Mouse (Mus musculus) MEL (cell line): Measurements from ENCODE around the gene Inpp4a. TPM values are rescaled to one million over a fixed set of nuclear protein-coding genes. Genes with fewer than 3 reads are reported as not detected.

Experiments used
- DNase-seq: peaks from one replicate; pipeline ENCODE4 v3.0.0; 2011; ENCODE audit warnings: low read depth, low spot score
- H3K27ac ChIP-seq: 2 replicates; pipeline ENCODE4 v1.5.1; 2012; ENCODE audit warnings: low read depth, mild to moderate bottlenecking, control low read depth, low read length, moderate library complexity; ENCODE audit not compliant: control insufficient read depth
- H3K27me3 ChIP-seq, 2 experiments: fragments of 150-350 bp in 1 of 2; sonication (generic) in 1 of 2; 2 replicates each; pipeline ENCODE4 v1.6.1; 2012; ENCODE audit warnings: low read length in 2 of 2, mild to moderate bottlenecking in 2 of 2, improper control_type of control experiment in 1 of 2, moderate library complexity in 1 of 2; ENCODE audit not compliant: insufficient read depth in 2 of 2, control insufficient read depth in 1 of 2
- H3K36me3 ChIP-seq, 2 experiments: 2 replicates each; pipeline ENCODE4 v1.6.1; 2012 to 2014; ENCODE audit warnings: low read length in 2 of 2, improper control_type of control experiment in 1 of 2, inconsistent platforms in 1 of 2, mild to moderate bottlenecking in 1 of 2; ENCODE audit not compliant: insufficient read depth in 2 of 2, control insufficient read depth in 1 of 2
- H3K4me1 ChIP-seq, 2 experiments: fragments of 150-350 bp in 1 of 2; sonication (generic) in 1 of 2; 2 replicates each; pipeline ENCODE4 v1.6.1; 2012; ENCODE audit warnings: low read length in 2 of 2, improper control_type of control experiment in 1 of 2, mild to moderate bottlenecking in 1 of 2; ENCODE audit not compliant: insufficient read depth in 2 of 2, control insufficient read depth in 1 of 2
- H3K4me3 ChIP-seq, 2 experiments: fragments of 150-350 bp in 1 of 2; sonication (generic) in 1 of 2; 2 replicates each; pipeline ENCODE4 v1.5.1; 2012; ENCODE audit warnings: low read depth in 2 of 2, low read length in 2 of 2, mild to moderate bottlenecking in 2 of 2, moderate library complexity in 2 of 2, control low read depth in 1 of 2, improper control_type of control experiment in 1 of 2; ENCODE audit not compliant: control insufficient read depth in 1 of 2, insufficient read depth in 1 of 2
- H3K79me2 ChIP-seq: 2 replicates; pipeline ENCODE4 v1.6.1; 2012; ENCODE audit warnings: mild to moderate bottlenecking, low read length, moderate library complexity; ENCODE audit not compliant: control insufficient read depth, poor library complexity, insufficient read depth
- H3K9ac ChIP-seq: 2 replicates; pipeline ENCODE4 v1.6.1; 2012; ENCODE audit warnings: low read depth, mild to moderate bottlenecking, control low read depth, low read length, moderate library complexity; ENCODE audit not compliant: control insufficient read depth, poor library complexity, severe bottlenecking
- H3K9me3 ChIP-seq: fragments of 150-350 bp; sonication (generic); replicated peaks from 2 replicates; pipeline ENCODE4 v1.6.1; 2012; ENCODE audit warnings: mild to moderate bottlenecking, low read length, improper control_type of control experiment, moderate library complexity; ENCODE audit not compliant: insufficient read depth
- BHLHE40 ChIP-seq: IDR thresholded peaks from 2 replicates; pipeline ENCODE4 v1.6.1; 2012; ENCODE audit warnings: low read depth, mild to moderate bottlenecking, inconsistent platforms, low read length, improper control_type of control experiment, borderline replicate concordance
- CHD1 ChIP-seq: IDR thresholded peaks from 2 replicates; pipeline ENCODE4 v1.6.1; 2012; ENCODE audit warnings: low read depth, mild to moderate bottlenecking, inconsistent platforms, low read length, improper control_type of control experiment
- CTCF ChIP-seq, 3 experiments: IDR thresholded peaks in 2 of 3; conservative IDR thresholded peaks in 1 of 3; 2 replicates each; pipeline ENCODE4 v1.5.1; 2011 to 2012; ENCODE audit warnings: low read length in 3 of 3, low read depth in 2 of 3, mild to moderate bottlenecking in 2 of 3, improper control_type of control experiment in 1 of 3, inconsistent platforms in 1 of 3, mixed read lengths in 1 of 3, moderate library complexity in 1 of 3; ENCODE audit not compliant: control insufficient read depth in 1 of 3, insufficient read depth in 1 of 3, poor library complexity in 1 of 3, severe bottlenecking in 1 of 3
- E2F4 ChIP-seq: IDR thresholded peaks from 2 replicates; pipeline ENCODE4 v1.6.1; 2011; ENCODE audit warnings: low read depth, low read length, improper control_type of control experiment, borderline replicate concordance
- ETS1 ChIP-seq: IDR thresholded peaks from 2 replicates; pipeline ENCODE4 v1.6.1; 2012; ENCODE audit warnings: low read depth, mild to moderate bottlenecking, inconsistent platforms, low read length, improper control_type of control experiment, moderate library complexity
- GATA1 ChIP-seq: IDR thresholded peaks from 2 replicates; pipeline ENCODE4 v1.6.1; 2011; ENCODE audit warnings: low read depth, low read length, improper control_type of control experiment
- MAX ChIP-seq: IDR thresholded peaks from 2 replicates; pipeline ENCODE4 v1.6.1; 2011; ENCODE audit warnings: low read length, improper control_type of control experiment
- MAZ ChIP-seq: IDR thresholded peaks from 2 replicates; pipeline ENCODE4 v1.6.1; 2012; ENCODE audit warnings: low read depth, mild to moderate bottlenecking, inconsistent platforms, low read length, improper control_type of control experiment
- MEF2A ChIP-seq: IDR thresholded peaks from 2 replicates; pipeline ENCODE4 v1.6.1; 2014; ENCODE audit warnings: low read depth, mild to moderate bottlenecking, inconsistent platforms, low read length, improper control_type of control experiment; ENCODE audit not compliant: poor library complexity, insufficient replicate concordance, severe bottlenecking; ENCODE audit errors: extremely low read depth
- MXI1 ChIP-seq: IDR thresholded peaks from 2 replicates; pipeline ENCODE4 v1.6.1; 2011; ENCODE audit warnings: mild to moderate bottlenecking, low read depth, low read length, improper control_type of control experiment
- MYC ChIP-seq: IDR thresholded peaks from 2 replicates; pipeline ENCODE4 v1.6.1; 2011; ENCODE audit warnings: low read depth, mild to moderate bottlenecking, low read length, improper control_type of control experiment, moderate library complexity
- NELFE ChIP-seq: IDR thresholded peaks from 2 replicates; pipeline ENCODE4 v1.6.1; 2011; ENCODE audit warnings: low read depth, low read length, improper control_type of control experiment
- POLR2A ChIP-seq, 2 experiments: IDR thresholded peaks; 2 replicates each; pipeline ENCODE4 v1.6.1; 2011 to 2012; ENCODE audit warnings: low read length in 2 of 2, mild to moderate bottlenecking in 2 of 2, control low read depth in 1 of 2, improper control_type of control experiment in 1 of 2, low read depth in 1 of 2, moderate library complexity in 1 of 2; ENCODE audit not compliant: control insufficient read depth in 1 of 2, insufficient read depth in 1 of 2, poor library complexity in 1 of 2
- POLR2AphosphoS2 ChIP-seq: IDR thresholded peaks from 2 replicates; pipeline ENCODE4 v1.6.1; 2011; ENCODE audit warnings: low read length, improper control_type of control experiment
- POLR2AphosphoS5 ChIP-seq: IDR thresholded peaks from 2 replicates; pipeline ENCODE4 v1.6.1; 2012; ENCODE audit warnings: low read depth, borderline replicate concordance, mild to moderate bottlenecking, inconsistent platforms, low read length, moderate library complexity, mixed read lengths
- RAD21 ChIP-seq: IDR thresholded peaks from 2 replicates; pipeline ENCODE4 v1.6.1; 2011; ENCODE audit warnings: mild to moderate bottlenecking, low read depth, low read length, improper control_type of control experiment
- RCOR1 ChIP-seq: IDR thresholded peaks from 2 replicates; pipeline ENCODE4 v1.6.1; 2012; ENCODE audit warnings: low read depth, mild to moderate bottlenecking, inconsistent platforms, low read length, improper control_type of control experiment
- TBP ChIP-seq: IDR thresholded peaks from 2 replicates; pipeline ENCODE4 v1.8.0; 2011; ENCODE audit warnings: low read depth, low read length, improper control_type of control experiment
- UBTF ChIP-seq: IDR thresholded peaks from 2 replicates; pipeline ENCODE4 v1.6.1; 2012; ENCODE audit warnings: low read depth, mild to moderate bottlenecking, inconsistent platforms, low read length, improper control_type of control experiment, moderate library complexity, borderline replicate concordance; ENCODE audit not compliant: insufficient read depth
- USF1 ChIP-seq: IDR thresholded peaks from 2 replicates; pipeline ENCODE4 v1.6.1; 2014; ENCODE audit warnings: low read depth, mild to moderate bottlenecking, inconsistent platforms, low read length, improper control_type of control experiment, moderate library complexity
- ZC3H11A ChIP-seq: IDR thresholded peaks from 2 replicates; pipeline ENCODE4 v1.6.1; 2012; ENCODE audit warnings: low read depth, mild to moderate bottlenecking, inconsistent platforms, low read length, improper control_type of control experiment
- ZMIZ1 ChIP-seq: IDR thresholded peaks from 2 replicates; pipeline ENCODE4 v1.6.1; 2012; ENCODE audit warnings: low read depth, mild to moderate bottlenecking, inconsistent platforms, low read length, improper control_type of control experiment, moderate library complexity
- polyA plus RNA-seq, 2 experiments: library from polyadenylated mRNA; stranded (reverse) in 1 of 2; unstranded in 1 of 2; fragments of >175 nt in 1 of 2; fragments of >200 nt in 1 of 2; gene quantifications; 2 replicates each; pipeline versions ENCODE4 v1.2.1 to v1.2.4; 2012; ENCODE audit warnings: low replicate concordance in 2 of 2, low read depth in 1 of 2; ENCODE audit not compliant: insufficient read length in 2 of 2, insufficient read depth in 1 of 2, missing spikeins in 1 of 2
- total RNA-seq: library from RNA; depleted of rRNA; stranded (reverse); fragments of 300-350 nt; gene quantifications from 2 replicates; pipeline ENCODE4 v1.2.3, GENCODE M21; 2012

The Inpp4a gene
- total and polyA plus RNA-seq, 3 experiments = 1.6 to 5.0 TPM; not detected in 1

DNA sequence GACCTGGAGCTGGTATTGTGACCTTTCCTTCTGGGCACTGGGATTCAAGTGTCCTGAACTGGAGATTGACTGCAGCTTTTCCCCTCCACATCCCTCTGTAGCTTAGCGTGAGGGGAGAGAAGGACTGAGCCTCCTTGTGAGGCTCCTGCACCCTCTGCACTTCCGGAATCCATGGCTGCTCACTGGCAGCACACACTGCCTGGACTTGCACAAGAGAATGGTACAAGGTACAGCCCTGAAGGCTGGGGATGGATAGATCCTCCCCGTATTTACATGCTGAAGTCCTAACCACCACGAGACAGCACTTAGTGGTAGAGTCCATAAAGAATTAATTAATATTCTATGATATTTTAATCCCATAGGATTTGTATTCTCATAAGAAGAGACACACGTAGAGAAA lies 41.7 kb downstream of the Inpp4a start:
- Histone ChIP-seq H3K4me1 (no peaks in the 10 kb centered on the region), H3K9me3 (no peaks in the 10 kb centered on the region), H3K4me3 (no peak overlapping the region), H3K27me3 (no peaks in the 10 kb centered on the region), H3K27ac (no peak overlapping the region), H3K79me2 (no peaks in the 10 kb centered on the region), H3K9ac (no peak overlapping the region), H3K36me3 (no peaks in the 10 kb centered on the region)
- no peak for TF ChIP-seq E2F4
- TF ChIP-seq ZMIZ1 = no peak
- TF ChIP-seq USF1 = no peak
- no peak for DNase-seq

DNA sequence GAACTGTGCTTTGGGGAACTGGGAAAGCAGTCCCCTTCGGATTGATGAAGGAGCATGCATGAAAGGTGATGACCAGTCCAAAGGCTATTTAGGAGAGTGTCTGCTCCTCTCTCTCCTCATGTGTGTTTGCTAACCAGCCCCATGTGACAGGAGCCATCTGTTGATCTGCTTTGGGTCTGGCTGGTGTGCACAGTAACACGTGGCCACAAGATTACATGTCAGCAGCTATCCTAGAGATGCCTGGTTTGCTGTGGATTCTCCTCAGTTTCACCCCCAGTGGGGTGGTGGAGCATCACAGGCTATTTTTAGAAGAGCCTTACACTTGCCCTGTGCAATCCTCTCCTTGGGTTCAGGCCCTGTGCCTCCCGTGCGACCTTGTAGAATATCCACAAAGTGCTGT lies 42.2 kb downstream of the Inpp4a start:
- no peak overlapping the region for H3K4me3 ChIP-seq
- no peak for DNase-seq
- no peak for TF ChIP-seq RAD21
- no peak for TF ChIP-seq ZC3H11A
- no peak for TF ChIP-seq MXI1
- TF ChIP-seq POLR2A (IDR thresholded peaks at IDR 0.05; ENCODE audit: control insufficient read depth in 1 of 2, insufficient read depth in 1 of 2, low read depth in 1 of 2, low read length in 2 of 2, poor library complexity in 1 of 2) = no peak
- no peak for TF ChIP-seq MEF2A
- no peak for TF ChIP-seq CHD1
- TF ChIP-seq CTCF (IDR thresholded peaks at IDR 0.05 in 2 of 3, conservative IDR thresholded peaks at IDR 0.05 in 1 of 3; ENCODE audit: control insufficient read depth in 1 of 3, insufficient read depth in 1 of 3, low read depth in 2 of 3, low read length in 3 of 3, poor library complexity in 1 of 3, severe bottlenecking in 1 of 3) = no peak
- TF ChIP-seq UBTF = no peak
- TF ChIP-seq NELFE = no peak
- TF ChIP-seq RCOR1 = no peak
- TF ChIP-seq MAZ = no peak
- no peak for TF ChIP-seq POLR2AphosphoS5
- TF ChIP-seq BHLHE40 = no peak
- no peak for TF ChIP-seq ETS1
- no peak for TF ChIP-seq E2F4
- no peak for TF ChIP-seq MAX
- TF ChIP-seq MYC = no peak
- TF ChIP-seq TBP = no peak
- no peak for TF ChIP-seq GATA1
- TF ChIP-seq POLR2AphosphoS2 = no peak
- no peak overlapping the region for H3K27ac ChIP-seq
- no peaks in the 10 kb centered on the region for H3K36me3 ChIP-seq
- H3K27me3 ChIP-seq = no peaks in the 10 kb centered on the region
- H3K9ac ChIP-seq = no peak overlapping the region
- H3K4me1 ChIP-seq = no peaks in the 10 kb centered on the region
- H3K9me3 ChIP-seq = no peaks in the 10 kb centered on the region
- H3K79me2 ChIP-seq = no peaks in the 10 kb centered on the region
